Mouse (Mus musculus) cerebellum, adult 9-10 months (tissue): ENCODE measurements around the gene A730061H03Rik.

Source experiments
- DNase-seq: peaks from one replicate; pipeline ENCODE4 v3.0.0; 2022

The A730061H03Rik gene

DNA sequence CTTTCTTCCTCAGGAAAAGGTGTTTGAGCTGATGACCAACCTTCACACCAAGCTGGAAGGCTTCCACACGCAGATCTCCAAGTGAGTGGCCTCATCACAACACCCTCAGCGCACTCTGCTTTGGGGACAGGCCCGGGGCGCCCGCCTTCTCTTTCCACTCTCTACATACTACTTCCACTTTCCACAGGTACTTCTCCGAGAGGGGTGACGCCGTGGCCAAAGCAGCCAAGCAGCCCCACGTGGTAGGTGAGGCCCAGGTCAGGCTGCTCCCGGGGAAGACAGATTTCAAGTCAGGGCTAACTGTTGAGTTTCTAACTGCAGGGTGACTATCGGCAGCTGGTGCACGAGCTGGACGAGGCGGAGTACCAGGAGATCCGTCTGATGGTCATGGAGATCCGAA lies 20.5 kb upstream of the A730061H03Rik start:
- DNase-seq: no peak

DNA sequence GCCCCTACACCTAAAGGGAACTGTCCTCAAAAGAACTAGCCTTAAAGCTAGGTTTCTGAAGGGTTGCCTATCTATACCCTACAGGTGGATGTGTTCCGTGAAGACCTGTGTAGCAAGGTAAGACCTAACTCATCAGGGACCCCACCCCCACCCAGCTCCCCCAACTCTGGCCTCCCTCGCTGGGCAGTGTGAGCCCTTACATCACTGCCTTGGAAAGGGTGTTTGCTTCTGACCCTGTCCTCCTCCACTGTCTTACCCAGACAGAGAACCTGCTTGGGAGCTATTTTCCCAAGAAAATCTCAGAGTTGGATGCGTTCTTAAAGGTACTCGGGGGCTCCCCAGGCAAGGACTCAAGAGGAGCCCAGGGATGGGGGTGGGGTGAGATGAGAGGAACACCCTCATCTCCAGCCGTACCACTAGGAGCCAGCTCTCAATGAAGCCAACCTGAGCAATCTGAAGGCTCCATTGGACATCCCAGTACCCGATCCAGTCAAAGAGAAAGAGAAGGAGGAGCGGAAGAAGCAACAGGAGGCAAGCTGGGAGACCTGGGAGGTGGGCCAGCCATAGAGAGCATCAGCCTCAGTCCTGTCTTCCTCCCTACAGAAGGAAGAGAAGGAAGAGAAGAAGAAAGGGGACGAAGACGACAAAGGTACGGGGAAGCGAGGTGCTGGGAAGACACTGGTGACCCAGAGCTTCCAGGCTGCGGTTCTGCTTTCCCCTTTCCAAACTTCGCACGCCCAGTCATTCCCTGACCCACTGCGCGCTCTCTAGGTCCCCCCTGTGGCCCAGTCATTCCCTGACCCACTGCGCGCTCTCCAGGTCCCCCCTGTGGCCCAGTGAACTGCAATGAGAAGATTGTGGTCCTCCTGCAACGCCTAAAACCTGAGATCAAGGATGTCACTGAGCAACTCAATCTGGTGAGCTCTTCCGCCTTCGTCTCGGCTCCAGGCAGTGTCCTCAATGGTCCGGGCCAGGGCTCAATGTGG lies 19.6 kb upstream of the A730061H03Rik start:
- no peak for DNase-seq

DNA sequence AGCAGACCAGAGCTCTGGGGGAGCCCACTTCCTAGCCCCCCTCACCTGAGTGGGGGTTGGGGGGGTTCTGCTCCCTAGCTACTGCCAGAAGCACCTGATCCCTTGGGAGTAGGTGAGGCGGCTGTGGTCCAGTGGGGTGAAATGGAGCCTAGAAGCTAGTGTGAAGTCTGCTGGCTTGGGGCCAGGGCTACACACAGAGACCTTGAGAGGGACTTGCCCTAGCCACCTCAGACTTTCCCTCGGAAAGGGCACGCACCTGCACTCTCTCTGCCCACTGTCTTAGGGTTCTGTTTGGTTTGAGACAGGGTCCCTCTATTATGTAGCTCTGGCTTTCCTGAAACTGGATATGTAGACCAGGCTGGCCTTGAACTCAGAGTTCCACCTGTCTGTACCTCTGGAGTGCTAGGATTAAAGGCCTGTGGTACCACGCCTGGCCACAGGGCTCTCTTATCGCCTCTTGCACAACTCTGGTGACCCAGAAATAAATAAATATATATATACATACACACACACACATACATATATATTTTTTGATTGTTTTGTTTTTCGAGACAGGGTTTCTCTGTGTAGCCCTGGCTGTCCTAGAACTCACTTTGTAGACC lies 18.6 kb upstream of the A730061H03Rik start:
- DNase-seq: no peak

DNA sequence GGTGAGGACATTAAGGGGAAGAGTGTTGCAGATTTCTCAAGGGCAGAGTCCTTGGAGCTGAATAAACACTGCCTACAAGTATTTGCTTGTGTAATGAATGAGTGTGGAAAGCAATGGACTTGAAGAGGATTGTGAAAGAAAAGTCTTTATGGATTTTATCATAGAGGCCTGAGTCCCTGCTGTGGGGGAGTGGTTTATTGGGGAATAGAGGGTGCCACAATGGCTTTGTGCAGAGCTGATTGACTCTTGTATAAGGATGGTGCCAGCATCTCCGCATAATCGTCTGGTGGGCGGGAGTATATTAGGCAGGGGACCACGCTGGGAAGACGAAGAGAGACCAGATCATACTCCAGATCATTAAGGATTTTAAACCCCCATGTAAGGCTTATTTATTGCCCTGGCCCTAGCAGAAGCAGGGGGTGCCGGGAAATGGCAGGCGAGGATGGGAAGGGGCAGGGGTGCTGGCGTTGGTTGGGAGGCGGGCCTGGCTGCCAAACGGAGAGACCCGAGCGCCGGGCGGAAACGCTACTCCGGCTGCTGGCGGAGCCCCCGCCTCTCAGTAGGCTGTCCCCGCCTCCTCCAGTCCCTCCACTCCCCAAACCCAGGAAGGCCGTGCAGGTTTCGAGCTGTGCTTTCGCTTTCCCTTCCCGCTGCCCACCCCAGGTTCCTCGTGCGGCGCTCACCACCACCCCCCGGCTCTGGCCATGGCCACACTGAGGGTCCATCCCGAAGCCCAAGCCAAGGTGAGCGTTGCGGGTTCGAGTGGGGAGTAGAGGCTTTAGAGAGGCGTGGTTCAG lies 17.9 kb upstream of the A730061H03Rik start, which contains the start of gene Psme1:
Gene Psme1 (plus strand): TSS at position 253 of the 797 bp plus-strand sequence.
- no peak for DNase-seq

DNA sequence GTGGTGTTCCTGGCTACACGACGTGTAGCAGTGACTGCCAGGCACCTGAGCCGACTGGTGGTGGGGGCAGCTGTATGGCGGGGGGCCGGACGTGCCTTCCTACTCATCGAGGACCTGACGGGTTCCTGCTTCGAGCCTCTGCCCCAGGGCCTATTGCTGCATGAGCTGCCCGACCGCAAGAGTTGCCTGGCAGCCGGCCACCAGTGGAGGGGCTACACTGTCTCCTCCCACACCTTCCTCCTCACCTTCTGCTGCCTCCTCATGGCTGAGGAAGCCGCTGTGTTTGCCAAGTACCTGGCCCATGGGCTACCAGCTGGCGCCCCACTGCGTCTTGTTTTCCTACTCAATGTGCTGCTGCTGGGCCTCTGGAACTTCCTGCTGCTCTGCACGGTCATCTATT lies 16.2 kb upstream of the A730061H03Rik start:
- no peak for DNase-seq

DNA sequence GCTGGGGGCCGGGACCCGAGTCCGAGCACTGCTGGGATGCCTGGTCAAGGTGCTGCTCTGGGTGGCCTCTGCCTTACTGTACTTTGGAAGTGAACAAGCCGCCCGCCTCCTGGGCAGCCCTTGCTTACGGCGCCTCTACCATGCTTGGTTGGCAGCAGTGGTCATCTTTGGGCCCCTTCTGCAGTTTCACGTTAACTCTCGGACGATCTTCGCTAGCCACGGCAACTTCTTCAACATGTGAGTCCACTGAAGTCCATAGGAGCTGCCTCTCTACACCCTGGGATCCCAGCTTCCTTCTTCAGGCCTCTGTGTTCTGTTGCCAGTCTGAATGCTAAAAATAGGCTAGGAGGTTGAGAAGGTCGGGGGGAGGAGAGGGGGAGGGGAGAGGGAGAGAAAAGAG lies 15.5 kb upstream of the A730061H03Rik start:
- no peak for DNase-seq

DNA sequence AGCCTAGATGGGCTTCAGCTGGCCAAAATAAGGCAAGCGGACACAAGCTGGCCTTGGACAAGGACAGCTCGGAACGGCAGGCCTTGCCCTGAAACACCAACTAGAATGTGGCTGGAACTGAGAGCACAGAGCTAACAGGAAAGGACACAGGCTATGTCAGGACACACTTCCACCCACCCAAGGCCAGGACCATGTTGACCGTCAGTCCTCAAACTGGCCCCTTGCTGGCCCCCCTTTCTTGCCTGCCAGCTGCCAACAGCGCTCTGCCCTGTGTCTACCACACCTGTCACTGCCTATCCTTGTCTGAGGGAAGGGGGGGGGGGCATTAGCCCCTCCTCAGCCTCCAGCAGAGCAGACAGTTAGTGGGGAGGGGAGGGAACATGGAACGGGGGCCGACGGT lies 15.1 kb upstream of the A730061H03Rik start, which contains the start of gene Fitm1:
Gene Fitm1 (plus strand): TSS at position 316 of the 400 bp plus-strand sequence.
- no peak for DNase-seq

DNA sequence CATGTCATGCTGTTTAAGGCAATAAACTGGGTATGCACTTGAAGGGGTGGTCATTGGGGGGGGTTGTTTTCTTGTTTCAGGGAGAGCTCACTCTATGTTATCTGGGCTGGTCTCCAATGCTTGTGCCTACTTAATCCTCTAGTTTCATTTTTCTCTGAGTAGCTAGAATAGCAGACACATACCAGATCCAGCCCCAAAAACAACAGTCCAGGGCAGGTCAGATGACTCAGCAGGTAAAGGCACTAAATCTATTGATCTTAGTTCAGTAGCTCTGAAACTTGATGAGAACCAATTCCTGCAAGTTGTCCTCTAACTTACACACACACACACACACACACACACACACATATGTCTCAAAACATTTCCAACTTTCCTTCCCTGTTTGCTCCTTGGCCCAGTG lies 11.6 kb upstream of the A730061H03Rik start:
- DNase-seq: no peak

DNA sequence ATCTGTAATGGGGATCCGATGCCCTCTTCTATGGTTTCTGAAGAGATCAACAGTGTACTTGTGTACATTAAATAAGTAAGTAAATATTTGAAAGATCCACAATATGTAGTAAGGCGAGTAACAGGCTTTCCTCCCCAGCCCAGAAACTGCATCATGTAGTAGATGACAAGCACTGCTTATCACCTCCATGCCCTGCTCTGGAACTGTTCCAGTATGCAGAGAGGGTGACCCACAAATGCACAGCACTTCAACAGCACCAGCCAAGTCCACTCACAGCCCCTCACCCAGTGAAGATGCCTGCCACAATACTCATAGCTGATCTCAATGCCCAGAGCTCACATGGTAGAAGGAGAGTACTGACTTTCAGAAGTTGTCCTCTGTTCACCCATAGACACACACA lies 10.4 kb upstream of the A730061H03Rik start:
- DNase-seq: no peak

DNA sequence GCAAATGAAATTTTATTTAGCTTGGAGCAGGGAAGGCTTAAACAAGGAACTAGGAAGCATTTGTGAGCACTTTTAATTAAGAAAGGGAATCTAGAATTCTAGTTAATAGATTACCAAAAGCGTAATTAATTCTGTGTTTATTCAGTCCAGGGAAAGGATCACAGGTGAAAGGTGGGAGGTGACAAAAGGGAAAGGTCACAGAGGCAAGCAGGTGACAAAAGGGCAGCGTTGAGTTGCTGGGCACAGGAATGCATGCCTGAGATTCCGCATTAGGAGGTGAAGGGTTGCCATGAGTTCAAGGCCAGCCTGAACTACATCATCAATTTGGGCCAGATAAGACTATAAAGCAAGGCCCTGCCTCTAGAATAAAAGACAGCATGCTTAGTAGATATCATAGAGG lies 7.3 kb upstream of the A730061H03Rik start:
- no peak for DNase-seq

DNA sequence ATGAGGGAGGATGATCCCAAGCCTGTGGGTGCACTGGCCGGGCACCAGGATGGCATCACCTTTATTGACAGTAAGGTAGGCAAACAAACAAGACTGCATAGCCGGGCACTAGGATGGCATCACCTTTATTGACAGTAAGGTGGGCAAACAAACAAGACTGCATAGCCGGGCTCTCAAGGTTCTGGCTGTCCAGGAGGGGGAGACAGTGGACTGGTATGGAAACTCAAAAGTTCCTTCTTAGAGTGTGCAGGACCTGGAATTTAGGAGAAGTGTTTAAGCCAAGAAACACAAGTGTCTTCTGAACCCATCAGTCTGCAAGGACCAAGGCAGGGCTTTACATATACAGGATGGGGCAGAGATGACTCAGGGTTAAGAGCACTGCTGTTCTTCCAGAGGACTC lies 5.5 kb upstream of the A730061H03Rik start:
- no peak for DNase-seq

DNA sequence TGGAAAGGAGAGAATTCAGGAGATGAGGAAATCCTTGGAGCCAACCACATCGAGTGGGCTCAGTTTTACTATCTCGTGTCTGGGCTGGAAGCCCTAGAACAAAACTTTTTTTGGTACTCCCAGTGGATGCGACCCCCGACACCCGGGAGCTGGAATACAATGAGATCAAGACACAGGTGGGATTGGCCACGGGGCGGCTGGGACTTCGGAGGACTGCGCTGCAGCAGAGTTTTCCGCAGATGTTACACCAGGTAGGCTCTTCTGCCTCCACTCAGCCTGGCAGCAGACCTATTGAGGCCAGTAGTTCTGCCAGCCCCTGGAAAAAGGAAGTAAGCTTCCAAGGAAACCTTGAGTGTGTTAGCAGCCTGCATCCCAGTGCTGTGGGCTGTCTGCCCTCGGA lies 3.0 kb upstream of the A730061H03Rik start:
- no peak for DNase-seq

DNA sequence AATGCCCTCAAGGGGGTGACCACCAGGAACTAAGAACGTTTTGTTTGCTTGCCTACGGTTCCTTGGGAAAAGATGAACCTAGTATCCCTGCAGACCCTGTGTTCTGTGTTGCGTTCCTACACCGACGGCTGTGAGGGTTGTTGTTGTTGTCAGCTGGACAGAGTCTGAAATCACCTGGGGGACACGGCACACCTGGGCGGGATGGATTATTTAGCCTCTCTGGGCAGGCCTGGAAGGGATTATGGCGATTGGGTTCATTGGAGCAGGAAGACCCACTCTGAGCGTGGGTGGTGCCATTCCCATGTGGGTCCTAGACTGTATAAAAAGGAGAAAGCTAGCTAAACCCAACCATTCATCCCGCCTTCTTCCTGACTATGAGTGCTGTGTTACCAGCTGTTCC lies 1.7 kb upstream of the A730061H03Rik start:
- no peak for DNase-seq

DNA sequence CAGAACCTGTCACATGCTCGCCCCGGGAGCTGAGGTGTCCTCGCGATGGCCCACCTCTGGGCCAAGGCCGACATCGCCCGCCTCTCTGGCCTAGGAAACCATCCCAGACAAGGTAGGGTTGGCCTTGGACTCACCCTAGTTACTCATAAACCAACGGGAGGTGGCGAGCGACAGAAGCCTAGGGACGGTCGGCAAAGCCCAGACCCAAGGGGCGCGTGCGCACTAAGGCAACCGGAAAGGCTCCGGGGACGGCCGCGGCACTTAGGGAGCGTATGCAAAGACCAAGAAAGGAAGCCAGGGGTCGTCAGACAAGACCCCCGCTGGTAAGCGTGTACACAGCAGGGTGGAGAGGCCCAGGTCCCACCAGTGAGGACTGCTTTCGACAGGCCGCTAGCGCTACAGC lies 406 bp downstream of the A730061H03Rik start, which contains the start of gene Dcaf11:
Gene Dcaf11 (plus strand): TSS at position 208 of the 403 bp plus-strand sequence.
- peak; percentile 93 for DNase-seq

DNA sequence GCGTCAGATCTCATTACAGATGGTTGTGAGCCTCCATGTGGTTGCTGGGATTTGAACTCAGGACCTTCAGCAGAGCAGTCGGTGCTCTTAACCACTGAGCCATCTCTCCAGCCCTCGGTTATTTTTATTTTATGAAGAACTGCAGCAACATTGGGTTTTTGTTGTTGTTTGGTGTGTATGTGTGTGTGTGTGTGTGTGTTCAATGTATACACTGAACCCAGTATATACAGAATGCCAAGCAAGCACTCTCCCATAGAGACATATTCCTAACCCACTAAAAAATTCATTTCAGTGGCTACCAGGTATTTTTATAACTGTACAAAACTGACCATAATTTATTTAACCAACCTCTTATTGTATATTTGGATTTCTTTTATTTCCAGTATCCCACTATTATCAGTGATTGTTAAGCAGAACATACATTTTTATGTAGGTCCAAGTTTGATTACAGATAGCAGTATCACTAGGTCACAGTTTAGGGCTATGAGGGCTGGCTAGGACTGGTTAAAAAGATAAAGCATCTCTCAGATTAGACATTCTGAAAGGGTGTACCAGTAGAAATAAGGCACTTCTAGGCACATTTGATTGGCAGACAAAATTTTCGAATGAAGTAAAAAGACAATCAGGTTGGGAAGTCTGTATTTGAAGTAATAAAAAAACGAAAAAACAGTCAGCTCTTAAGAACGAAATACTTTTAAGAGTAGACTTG lies 1.3 kb downstream of the A730061H03Rik start:
- DNase-seq: no peak

DNA sequence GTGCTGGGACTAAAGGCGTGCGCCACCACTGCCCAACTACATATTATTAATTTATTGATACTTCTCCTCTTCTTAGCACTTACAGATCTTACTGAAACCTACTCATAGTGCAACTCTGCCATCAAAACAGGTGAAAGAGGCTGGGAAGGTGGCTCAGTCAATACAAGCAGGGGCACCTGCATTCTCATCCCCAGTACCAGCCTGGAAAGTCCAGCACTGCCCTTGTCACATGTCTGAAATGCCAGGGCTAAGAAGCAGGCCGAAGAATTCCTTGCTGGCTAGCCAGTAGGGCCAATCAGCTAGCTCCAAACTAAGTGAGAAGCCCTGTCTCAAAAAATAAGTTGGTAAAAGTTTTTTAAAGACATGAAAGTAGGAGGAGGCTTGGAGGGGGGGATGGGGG lies 2.6 kb downstream of the A730061H03Rik start:
- no peak for DNase-seq

DNA sequence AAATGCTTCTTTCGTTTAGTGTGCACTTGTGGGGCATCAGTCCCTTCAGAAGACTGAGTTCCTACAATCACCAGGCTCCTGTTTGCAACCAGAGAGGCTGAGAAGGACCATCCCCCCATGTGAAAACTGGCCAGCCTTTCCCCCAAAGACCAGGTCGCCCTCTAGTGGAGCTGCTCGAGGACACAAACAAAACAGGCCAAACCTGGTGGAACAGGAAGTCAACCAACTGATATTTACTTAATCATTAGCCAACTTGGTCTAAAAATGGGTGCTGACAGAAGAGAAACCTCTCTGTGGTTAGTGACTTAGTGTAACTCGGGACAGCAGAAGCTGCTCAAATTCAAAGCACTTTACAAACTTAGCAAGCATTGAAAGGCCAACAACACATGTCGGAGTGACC lies 3.2 kb downstream of the A730061H03Rik start:
- DNase-seq: peak; percentile 85

DNA sequence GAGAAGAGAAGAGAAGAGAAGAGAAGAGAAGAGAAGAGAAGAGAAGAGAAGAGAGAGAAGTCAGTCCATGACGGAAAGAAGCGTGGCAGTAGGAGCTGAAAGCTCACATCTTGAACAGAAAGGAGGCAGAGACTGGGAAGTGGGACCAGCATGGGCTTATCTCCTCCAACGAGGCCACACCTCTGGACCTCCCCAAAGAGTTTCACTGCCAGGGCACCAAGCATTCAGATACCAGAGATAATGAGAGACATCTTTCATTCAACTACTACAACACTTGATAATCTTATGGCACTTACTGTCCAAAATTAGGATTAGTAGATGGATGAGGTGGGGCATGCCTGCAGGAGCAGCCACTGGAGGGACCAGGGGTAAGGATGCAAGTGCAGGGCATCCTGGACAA lies 4.4 kb downstream of the A730061H03Rik start:
- no peak for DNase-seq

DNA sequence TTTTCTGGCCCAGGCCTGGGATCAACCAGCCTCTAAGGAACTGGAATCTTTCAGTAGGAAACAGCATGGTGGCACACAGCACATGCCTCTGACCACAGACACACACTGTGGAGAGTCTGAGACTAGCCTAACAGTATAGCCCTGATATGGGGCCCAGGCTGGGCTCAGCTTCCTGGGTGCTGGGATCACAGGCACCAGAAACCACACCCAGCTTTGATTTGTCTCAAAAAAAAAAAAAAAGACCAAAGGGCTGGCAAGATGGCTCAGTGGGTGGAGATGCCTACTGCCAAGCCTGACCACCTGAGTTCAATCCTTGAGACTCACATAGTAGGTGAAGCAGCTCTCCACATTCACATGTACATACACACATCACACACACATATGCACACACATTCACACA lies 5.6 kb downstream of the A730061H03Rik start:
- no peak for DNase-seq

DNA sequence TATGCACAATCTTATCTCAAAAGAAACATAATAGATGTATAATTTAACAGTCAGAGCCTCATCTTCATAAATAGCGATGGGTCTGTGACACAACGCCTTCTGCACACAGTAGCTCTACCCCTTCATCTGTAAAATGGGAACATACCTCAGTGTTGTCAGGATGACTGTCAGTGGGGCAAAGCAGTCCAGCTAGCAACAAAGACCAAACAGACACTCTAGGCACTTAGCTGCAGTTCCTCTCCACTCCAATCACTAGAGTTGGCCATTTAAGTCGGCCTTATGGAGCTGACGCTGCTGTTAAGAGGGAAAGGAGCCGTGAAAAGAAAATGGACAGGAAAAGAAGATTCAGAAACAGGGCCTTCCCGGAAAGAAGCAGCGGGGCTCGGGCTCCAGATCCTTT lies 8.4 kb downstream of the A730061H03Rik start:
- no peak for DNase-seq

DNA sequence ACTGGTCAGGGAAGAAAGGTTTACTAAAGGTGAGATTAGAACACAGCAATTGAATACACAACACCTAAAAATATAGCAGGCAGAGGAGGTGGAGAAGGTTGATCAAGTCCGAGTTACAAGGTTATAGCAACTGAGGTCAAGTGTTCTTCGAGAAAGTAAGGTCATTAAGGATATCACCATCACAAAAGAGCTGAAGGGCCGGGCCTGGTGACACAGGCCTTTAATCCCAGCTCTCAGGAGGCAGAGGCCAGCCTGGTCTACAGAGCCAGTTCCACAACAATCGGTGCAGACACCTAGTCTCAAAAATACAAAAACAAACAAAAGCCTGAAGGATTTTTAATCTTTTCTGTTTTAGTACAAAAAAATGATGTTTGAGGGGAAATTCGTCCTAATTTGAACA lies 8.9 kb downstream of the A730061H03Rik start:
- no peak for DNase-seq

DNA sequence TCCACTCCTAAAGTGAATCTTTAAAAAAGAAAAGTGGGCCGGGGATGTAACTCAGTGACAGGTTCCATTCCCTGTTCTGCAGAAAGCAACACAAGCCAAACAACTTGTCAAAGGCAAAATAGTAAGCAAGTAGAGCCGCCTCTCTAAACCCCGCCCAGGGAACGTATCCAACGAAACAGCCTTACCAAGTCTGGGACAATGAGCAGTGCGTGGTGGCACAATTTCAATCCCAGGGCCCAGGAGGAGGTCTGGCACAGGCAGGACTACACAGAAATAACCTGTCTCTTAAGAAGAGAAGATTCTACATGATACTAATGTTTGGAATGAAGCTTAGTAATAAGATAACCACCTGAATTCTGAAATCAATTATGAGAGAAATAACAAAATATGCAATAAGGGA lies 10.0 kb downstream of the A730061H03Rik start:
- DNase-seq: no peak

DNA sequence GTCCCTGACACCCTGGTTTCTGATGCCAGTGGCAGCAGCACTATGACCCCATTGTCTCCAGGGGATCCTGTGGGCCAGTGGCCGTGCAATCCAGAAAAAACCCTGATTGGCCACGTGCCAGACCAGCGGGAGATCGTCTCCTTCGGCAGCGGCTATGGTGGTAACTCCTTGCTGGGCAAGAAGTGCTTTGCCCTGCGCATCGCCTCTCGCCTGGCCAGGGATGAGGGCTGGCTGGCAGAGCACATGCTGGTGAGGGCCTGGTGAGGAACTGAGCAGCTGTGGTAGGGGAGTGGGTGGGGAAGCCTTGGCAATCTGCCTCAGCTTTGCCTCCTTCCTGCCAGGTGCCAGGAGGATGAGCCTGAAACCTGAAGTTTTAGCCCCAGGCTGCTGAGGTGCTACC lies 15.9 kb downstream of the A730061H03Rik start:
- peak; percentile 47 for DNase-seq
